Mouse (Mus musculus) liver, adult 10 weeks (tissue): ENCODE measurements around the gene Sptbn2. TPM values are rescaled to one million over a fixed set of nuclear protein-coding genes. Genes with fewer than 3 reads are reported as not detected.

Source experiments
- polyA plus RNA-seq: library from polyadenylated mRNA; stranded (reverse); fragments of 350-450 nt; fragmentation: Illumina TruSeq; extraction: RNeasy Lipid Tissue Mini Kit (QIAGEN cat#74804); gene quantifications from one replicate; pipeline ENCODE4 v1.2.3, GENCODE M21; 2014; ENCODE audit warnings: low read depth, low replicate concordance

The Sptbn2 gene
- polyA plus RNA-seq, result 2.0 TPM

GRCm38 (mm10) chr19:4711098-4711600, at the start of gene Sptbn2:
Gene Sptbn2, plus strand, starts transcription at chr19:4711167.

GRCm38 (mm10) chr19:4698205-4698677, 12.7 kb upstream of the Sptbn2 start, which contains the start of gene Gm960:
Gene Gm960, minus strand, starts transcription at chr19:4698668.

GRCm38 (mm10) chr19:4756193-4756911, 45.4 kb downstream of the Sptbn2 start, which contains the start of gene Rbm4b:
Gene Rbm4b, plus strand, starts transcription at chr19:4756497.

GRCm38 (mm10) chr19:4793831-4794422, 83.0 kb downstream of the Sptbn2 start, which contains the start of gene Rbm4:
Gene Rbm4, minus strand, starts transcription at chr19:4793901.

Other genes starting within 250 kb of the Sptbn2 start
- 0.11 TPM for gene Syt12, start 233.7 kb upstream of the Sptbn2 start, polyA plus RNA-seq
- gene 2010003K11Rik, start 212.6 kb upstream of the Sptbn2 start, polyA plus RNA-seq, result 3.1 TPM
- gene Pcx, start 200.7 kb upstream of the Sptbn2 start, polyA plus RNA-seq, result 10.8 TPM
- gene Lrfn4, start 95.5 kb upstream of the Sptbn2 start, polyA plus RNA-seq, result not detected
- gene Rce1, start 85.5 kb upstream of the Sptbn2 start, polyA plus RNA-seq, result 1.7 TPM
- 0.19 TPM for gene Gm960, start 12.5 kb upstream of the Sptbn2 start, polyA plus RNA-seq
- 11.6 TPM for gene Rbm4b, start 45.3 kb downstream of the Sptbn2 start, polyA plus RNA-seq
- 5.6 TPM for gene Rbm4, start 82.7 kb downstream of the Sptbn2 start, polyA plus RNA-seq
- 14.7 TPM for gene Gm21992, start 100.4 kb downstream of the Sptbn2 start, polyA plus RNA-seq
- gene Rbm14, start 100.5 kb downstream of the Sptbn2 start, polyA plus RNA-seq, result 1.9 TPM
- 17.2 TPM for gene Ccs, start 128.2 kb downstream of the Sptbn2 start, polyA plus RNA-seq
- not detected for gene Ccdc87, start 128.2 kb downstream of the Sptbn2 start, polyA plus RNA-seq
- 13.0 TPM for gene Ctsf, start 144.0 kb downstream of the Sptbn2 start, polyA plus RNA-seq
- not detected for gene Actn3, start 166.7 kb downstream of the Sptbn2 start, polyA plus RNA-seq
- 3.2 TPM for gene Zdhhc24, start 167.5 kb downstream of the Sptbn2 start, polyA plus RNA-seq
- 0.45 TPM for gene Bbs1, start 195.5 kb downstream of the Sptbn2 start, polyA plus RNA-seq
- 4.6 TPM for gene Dpp3, start 217.1 kb downstream of the Sptbn2 start, polyA plus RNA-seq
- 0.42 TPM for gene Peli3, start 232.0 kb downstream of the Sptbn2 start, polyA plus RNA-seq